Mouse (Mus musculus) kidney, adult 18-20 months (tissue): Measurements from ENCODE around the gene Rplp2.
"Not testable (repeated sequence)": the region's sequence is repeated elsewhere in the genome, so short reads cannot be mapped to it uniquely, and the experiment has no call there.

Experiments
- DNase-seq: peaks from one replicate; pipeline ENCODE4 v3.0.0; 2021

The Rplp2 gene

DNA sequence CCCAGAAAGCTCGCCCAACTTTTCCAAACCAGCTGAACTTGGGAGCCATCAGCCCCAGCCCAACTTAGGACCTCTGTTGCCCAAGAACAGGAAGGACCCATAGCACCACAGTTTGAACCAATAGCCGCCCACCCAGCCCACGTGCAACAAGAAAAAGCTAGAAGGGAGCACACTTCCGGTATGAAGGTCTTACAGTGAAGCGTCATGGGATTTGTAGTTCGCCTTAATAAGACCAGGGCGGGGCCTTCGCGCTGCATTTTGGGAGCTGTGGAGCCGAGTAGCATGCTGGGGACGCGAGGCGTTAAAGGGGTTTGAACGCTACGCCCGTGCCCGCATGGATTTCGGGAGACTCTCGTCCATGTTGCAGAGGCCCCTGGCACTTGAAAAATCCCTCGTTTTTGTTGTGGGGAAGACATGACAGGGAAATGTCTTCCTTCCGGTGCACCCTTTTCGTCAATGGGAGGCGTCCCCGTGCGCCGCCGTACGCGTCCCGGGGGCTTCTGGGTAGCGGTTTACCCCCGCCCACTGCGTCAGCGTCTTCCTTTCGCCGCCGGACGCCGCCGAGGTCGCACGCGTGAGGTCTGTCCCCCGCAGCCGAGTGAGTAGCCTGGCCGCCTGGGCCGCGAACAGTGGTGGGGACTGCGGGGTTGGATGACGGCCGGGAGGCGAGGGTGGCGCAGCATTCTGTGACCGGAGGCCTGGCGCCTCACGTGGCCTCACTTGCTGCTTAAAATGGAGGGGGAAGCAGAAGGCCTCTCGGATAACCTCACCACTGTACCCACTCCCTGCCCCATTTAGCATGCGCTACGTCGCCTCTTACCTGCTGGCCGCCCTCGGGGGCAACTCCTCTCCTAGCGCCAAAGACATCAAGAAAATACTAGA is at the start of gene Rplp2:
TSS of gene Rplp2 (plus strand) at position 261 of the 882 bp plus-strand sequence.
- DNase-seq: peak; percentile 97

DNA sequence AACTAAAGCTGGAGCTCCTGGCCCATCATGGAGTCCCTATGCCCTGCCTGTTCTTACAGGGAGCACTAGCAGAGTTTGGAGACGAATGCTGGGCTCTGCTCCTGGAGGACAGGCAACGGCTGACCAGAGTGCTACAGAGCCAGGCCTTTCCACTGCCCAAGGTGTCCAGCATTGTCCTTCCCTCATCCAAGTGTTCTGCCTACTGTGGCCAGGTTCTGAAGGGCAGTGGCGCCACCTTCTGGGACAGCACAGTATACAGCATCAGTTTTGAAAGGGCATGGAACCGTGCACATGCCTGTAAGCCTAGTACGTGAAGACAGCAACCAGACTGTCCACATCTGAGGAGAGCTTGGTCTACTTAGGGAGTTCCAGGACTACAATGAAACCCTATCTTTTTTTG is 43.9 kb upstream of the Rplp2 start:
- peak; percentile 61 for DNase-seq

DNA sequence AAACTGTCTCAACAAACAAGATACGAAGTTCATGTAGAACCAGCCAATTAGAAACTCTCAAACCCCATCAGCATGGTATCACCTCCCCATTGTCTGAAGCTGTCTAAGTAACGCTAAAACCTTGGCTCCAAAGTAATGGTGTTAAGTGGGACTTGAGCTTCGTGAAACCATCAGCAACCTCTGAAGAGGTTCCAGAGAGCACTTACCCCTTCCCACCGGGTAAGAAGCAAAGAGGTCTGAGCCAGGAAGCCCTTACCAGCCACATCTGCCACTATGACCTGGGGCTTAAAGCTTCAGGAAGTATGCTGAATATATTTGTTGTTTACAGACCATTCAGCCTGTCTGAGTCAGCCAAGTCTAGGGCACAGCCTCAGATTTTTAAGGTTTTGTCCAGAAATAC is 41.7 kb upstream of the Rplp2 start:
- no peak for DNase-seq

- not testable (repeated sequence) for DNase-seq
These were observed 39.5 kb upstream of the Rplp2 start for GRCm38 (mm10) chr7:141407670-141408069.

- DNase-seq: peak; percentile 89
These were observed 38.3 kb upstream of the Rplp2 start for GRCm38 (mm10) chr7:141408833-141409232.

- no peak for DNase-seq
These were observed 36.5 kb upstream of the Rplp2 start for GRCm38 (mm10) chr7:141410631-141411030.

DNA sequence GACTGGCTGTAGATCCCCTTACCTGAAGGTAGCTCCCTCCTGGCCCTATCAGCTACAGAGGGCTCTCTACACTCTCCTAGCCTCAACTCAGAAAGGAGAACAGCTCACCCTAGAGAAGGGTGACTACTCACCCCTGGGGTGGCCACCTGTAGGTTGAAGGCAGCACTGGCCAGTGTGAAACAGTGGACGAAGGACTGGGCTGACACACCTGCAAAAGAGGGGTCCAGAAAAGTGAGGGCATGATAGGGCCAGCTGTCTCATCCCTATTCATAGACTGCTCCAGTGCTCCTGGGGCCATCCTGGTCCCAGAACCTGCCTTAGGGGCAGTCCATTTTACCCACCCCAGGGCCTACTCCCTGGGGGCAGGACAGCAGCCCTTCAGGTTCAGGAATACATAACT is 35.5 kb upstream of the Rplp2 start:
- DNase-seq: no peak

DNA sequence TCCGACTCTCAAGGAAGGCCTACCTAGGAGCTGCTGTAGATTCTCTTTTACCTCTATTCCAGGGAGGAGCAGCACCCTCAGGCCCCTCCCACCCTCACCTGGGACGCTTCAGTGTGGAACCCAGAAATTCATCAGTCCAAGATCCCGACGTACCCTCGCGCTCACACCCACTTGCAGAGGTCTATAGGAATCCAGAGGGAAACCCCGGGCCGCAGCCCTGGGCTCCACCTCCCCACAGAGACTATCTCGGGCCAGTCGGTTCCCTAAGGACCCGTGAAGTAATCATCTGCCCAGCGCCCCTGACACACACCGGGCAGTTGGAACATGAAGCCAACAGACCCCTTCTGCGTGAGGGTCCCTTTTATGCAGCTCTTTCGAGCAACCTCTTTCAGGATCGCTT is 33.8 kb upstream of the Rplp2 start:
- DNase-seq: no peak

- DNase-seq: peak; percentile 98
These were observed 33.2 kb upstream of the Rplp2 start, which contains the start of gene Gatd1 for GRCm38 (mm10) chr7:141413809-141414584. TSS of gene Gatd1 (minus strand) at chr7:141414136.

DNA sequence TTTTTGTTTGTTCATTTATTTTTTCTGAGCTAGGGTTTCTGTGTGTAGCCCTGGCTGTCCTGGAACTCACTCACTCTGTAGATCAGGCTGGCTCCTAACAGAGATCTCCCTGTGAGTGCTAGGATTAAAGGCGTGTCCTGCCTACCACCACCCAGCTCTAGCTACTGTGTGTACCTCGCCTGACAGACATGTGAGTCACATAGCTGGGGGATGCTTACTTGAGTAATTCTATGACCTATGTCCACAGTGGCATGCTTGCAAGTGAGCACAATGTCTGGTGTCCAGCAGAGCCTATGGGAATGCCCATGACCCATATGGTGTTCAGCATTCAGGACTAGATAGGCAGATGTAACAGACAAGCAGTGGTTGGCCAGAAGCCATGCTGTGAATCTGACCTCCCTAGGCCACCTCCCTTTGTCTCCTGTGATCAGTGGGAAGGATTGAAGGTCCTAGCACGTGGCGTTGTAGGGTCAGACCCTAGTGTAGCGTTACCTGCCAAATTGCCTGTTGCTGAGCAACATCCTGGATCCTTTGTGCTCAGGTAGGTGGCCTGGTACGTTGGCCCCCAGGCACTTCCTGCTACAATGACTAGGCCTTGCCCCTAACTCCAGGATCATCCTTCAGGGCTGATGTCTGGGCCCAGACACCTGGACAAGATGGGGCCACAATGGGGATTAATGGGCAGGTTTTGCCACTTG is 30.9 kb upstream of the Rplp2 start:
- no peak for DNase-seq

DNA sequence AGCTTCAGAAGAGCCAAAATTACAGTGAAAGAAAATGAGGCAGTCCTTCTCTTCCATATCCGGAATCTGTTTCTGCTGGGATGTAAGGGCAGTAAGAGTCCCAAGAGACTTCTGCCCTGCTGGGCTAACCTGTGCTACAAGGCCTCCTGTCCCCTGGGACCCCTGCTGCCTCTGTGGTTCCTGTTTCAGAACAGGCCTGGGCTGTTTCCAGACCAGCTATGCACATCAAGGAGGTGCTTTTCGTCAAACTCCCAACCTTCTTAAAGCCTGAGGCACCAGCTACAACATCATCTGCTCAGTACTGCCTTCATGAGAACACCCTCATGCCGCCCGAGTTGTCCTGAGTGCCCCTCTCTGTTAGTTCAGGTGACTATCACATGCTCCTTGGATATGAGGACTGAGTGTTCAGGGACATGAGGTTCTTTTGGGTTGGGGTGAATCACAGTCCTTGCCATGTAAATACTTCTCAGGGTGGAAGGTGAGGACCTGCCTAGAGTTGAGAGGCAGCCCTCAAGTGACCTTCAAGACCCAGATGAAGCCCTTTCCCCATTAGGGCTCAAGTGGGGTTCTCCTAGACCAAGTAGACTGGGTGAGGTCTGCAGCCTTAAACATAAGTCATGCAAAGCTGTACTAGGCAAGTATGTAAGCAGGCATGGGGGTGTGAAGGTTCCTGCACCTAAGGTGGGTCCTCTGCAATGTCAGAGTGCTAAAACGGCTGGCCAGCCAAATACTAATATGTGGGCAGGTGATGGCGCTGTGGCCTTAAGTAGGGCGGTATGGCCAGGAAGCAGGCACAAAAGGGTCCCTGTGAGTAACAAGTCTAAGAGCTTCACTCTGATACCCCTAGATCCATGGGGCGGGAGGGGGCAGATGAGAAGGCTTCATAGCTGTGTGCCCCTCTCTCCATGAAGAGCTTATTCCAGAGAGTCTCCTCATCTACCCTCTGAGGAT is 29.2 kb upstream of the Rplp2 start:
- DNase-seq: no peak

GRCm38 (mm10) chr7:141418970-141419369 is 28.2 kb upstream of the Rplp2 start:
- DNase-seq: peak; percentile 45

GRCm38 (mm10) chr7:141420030-141420702 is 27.0 kb upstream of the Rplp2 start:
- no peak for DNase-seq

DNA sequence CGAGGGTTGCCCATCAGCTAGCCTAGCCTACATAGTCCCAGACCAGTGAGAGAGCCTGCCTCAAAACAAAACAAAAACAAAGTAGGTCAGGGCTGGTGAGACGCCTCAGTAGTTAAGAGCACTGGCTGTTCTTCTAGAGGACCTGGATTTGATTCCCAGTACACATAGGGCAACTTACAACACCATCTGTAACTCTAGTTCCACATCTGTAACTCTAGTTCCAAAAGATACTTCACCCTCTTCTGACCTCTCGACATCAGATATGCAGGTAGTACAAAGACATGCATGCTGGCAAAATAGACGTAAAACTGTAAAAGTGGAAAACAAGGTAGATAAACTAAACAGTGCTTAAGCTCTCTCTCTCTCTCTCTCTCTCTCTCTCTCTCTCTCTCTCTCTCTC is 23.4 kb upstream of the Rplp2 start:
- no peak for DNase-seq

GRCm38 (mm10) chr7:141426948-141427730 is 20.0 kb upstream of the Rplp2 start:
- DNase-seq: no peak

DNA sequence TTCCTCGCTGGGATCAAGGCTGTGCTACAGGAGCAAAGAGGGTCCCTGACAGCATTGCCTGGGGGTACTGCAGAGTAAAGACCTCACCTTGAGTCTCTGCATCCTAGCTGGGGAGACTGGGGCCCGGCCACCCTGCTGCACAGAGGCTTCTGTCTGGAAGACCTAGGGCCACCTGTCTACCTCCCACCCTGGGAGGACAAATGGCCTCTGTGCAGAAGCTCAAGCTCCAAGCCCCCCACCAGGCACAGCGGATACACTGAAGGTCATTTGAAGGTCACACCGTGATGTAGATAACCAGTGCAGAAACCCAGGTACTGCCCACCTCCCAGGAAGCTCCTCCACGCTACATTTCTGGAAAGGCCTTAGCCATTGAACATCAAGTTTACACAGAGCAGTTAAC is 18.5 kb upstream of the Rplp2 start:
- DNase-seq: no peak

- peak; percentile 43 for DNase-seq
These were observed 17.9 kb upstream of the Rplp2 start, which contains the start of gene Cend1 for GRCm38 (mm10) chr7:141429310-141429709. TSS of gene Cend1 (minus strand) at chr7:141429491.

- no peak for DNase-seq
These were observed 17.2 kb upstream of the Rplp2 start for GRCm38 (mm10) chr7:141429840-141430584.

DNA sequence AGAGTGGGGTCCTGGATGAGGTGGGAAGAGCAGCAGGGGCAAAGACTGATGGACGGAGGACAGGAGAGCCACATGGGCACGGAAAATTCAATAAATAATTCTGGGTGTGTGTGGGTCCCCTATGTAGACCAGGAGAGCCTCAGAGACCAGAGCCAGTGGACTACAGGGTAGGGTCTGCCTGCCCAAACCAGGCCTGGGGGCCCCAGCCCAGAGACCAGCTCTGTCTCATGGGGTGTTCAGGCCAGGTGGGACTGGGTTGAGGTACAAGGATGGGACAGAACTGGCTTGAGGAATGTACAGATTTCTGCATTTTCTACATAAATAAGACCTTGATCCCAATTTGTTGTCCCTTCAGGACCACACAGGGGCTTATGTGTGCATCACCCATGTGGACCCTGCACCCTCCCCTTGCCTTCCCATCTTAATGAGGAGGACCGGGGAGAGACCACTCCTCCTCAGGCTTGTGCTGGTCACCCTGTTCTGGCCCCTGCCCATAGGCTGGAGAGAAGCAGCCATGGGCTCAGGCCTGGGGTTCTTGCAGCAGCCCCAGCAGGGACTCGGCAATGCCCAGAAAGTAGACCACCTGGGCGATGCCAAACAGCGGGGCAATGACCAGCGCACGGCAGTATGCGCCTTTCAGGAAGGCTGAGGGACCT is 16.5 kb upstream of the Rplp2 start:
- DNase-seq: no peak
